Mouse (Mus musculus) neural tube, embryonic 13.5 days (tissue): ENCODE measurements at regions not wholly inside any gene's neighbourhood (a gene's known extent, or its start where the extent isn't known, plus 50 kb on each side); places are given as distances from the start of the nearest gene placed in this dataset.

Source experiments
- ATAC-seq: fragments of 200-750 bp; cut with Nextera tagmentation; 2 replicates; pipeline ENCODE4 v1.8.0; 2017; ENCODE audit warnings: low read depth, mild to moderate bottlenecking, moderate TSS enrichment, moderate library complexity
- H3K27ac ChIP-seq: fragments of 300-500 bp; sonication (generic); replicated peaks from 2 replicates; pipeline ENCODE4 v1.5.1; 2015; ENCODE audit warnings: moderate library complexity, mild to moderate bottlenecking, inconsistent platforms
- H3K27me3 ChIP-seq: fragments of 300-500 bp; sonication (generic); 2 replicates; pipeline ENCODE4 v1.6.1; 2015; ENCODE audit warnings: mild to moderate bottlenecking, inconsistent platforms
- H3K36me3 ChIP-seq: fragments of 300-500 bp; sonication (generic); 2 replicates; pipeline ENCODE4 v1.6.1; 2015; ENCODE audit warnings: mild to moderate bottlenecking, inconsistent platforms
- H3K4me1 ChIP-seq: fragments of 300-500 bp; sonication (generic); replicated peaks from 2 replicates; pipeline ENCODE4 v1.6.1; 2015; ENCODE audit warnings: inconsistent platforms
- H3K4me2 ChIP-seq: fragments of 300-500 bp; sonication (generic); 2 replicates; pipeline ENCODE4 v1.6.1; 2015; ENCODE audit warnings: inconsistent platforms, mild to moderate bottlenecking, moderate library complexity
- H3K4me3 ChIP-seq: fragments of 300-500 bp; sonication (generic); 2 replicates; pipeline ENCODE4 v1.5.1; 2015; ENCODE audit warnings: mild to moderate bottlenecking, inconsistent platforms
- H3K9ac ChIP-seq: fragments of 300-500 bp; sonication (generic); 2 replicates; pipeline ENCODE4 v1.6.1; 2015; ENCODE audit warnings: moderate library complexity, mild to moderate bottlenecking, inconsistent platforms
- H3K9me3 ChIP-seq: fragments of 300-500 bp; sonication (generic); 2 replicates; pipeline ENCODE4 v1.6.1; 2016; ENCODE audit warnings: inconsistent platforms
- WGBS: fragments of 180-500 bp; shearing (Covaris S2); methylation state at CpG from one replicate; pipeline ENCODE4 v1.1.7; 2015; 5-methylcytosine and 5-hydroxymethylcytosine counted together

DNA sequence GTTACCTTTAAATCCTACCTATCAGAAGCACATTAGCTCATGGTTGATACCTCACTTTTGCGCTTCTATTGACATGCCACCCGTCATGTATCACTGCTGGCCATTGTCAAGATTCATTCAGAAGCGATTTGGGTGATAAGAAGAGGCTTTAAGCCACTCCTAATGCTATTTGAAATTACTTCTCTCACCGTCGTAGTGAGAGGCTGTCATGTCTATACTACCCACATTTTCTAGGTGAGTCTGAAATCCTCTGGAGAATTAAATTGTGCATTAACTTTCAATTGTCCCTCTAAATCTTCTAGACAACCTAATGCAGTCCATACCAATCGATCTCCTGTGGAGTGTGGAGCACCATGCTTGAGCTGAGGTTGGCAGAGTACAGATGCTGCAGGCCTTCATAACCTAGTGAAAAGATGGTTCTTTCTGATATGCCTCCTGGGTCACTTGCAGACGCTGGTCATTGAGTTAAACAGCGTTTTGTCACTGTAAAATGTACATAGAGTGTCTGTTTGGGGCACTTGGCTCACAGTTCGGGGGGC, 312.5 kb downstream of the Hace1 start:
- H3K36me3 ChIP-seq = no peaks in the 10 kb centered on the region
- peak; percentile 71 for ATAC-seq
- WGBS = 70% methylated on average over 9 of the region's 9 CpGs
- peak overlapping the region; percentile 79 for H3K27ac ChIP-seq
- peak overlapping the region; percentile 31 for H3K4me2 ChIP-seq
- peaks cover 19% of the 10 kb centered on the region for H3K4me1 ChIP-seq
- H3K27me3 ChIP-seq = no peaks in the 10 kb centered on the region
- no peak overlapping the region for H3K9ac ChIP-seq
- H3K4me3 ChIP-seq = no peak overlapping the region
- no peaks in the 10 kb centered on the region for H3K9me3 ChIP-seq

DNA sequence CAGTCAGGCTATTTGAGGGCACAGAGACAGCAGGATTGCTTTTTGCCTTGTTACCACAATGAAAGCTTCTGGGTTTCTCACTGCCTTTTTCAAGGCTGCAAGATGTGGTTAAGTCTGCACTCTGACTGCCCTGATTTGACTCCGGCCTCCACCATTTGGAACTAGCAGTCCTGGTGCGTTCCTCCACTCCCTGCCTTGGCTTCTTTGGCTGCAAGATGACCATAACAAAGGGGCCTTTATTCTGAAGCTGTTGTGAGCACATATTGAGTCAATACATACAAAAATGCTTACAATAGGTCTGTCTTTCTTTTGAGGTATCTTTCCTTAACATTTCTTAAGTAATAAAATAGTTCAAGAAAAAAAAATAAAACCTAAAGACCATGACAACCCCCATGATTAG, 314.8 kb downstream of the Hace1 start:
- no peak overlapping the region for H3K9ac ChIP-seq
- no peak for ATAC-seq
- WGBS = 56% methylated on average over 2 of the region's 2 CpGs
- peaks cover 19% of the 10 kb centered on the region for H3K4me1 ChIP-seq
- H3K4me3 ChIP-seq = no peak overlapping the region
- H3K27me3 ChIP-seq = no peaks in the 10 kb centered on the region
- no peak overlapping the region for H3K27ac ChIP-seq
- H3K4me2 ChIP-seq = no peak overlapping the region
- no peaks in the 10 kb centered on the region for H3K9me3 ChIP-seq
- no peaks in the 10 kb centered on the region for H3K36me3 ChIP-seq

DNA sequence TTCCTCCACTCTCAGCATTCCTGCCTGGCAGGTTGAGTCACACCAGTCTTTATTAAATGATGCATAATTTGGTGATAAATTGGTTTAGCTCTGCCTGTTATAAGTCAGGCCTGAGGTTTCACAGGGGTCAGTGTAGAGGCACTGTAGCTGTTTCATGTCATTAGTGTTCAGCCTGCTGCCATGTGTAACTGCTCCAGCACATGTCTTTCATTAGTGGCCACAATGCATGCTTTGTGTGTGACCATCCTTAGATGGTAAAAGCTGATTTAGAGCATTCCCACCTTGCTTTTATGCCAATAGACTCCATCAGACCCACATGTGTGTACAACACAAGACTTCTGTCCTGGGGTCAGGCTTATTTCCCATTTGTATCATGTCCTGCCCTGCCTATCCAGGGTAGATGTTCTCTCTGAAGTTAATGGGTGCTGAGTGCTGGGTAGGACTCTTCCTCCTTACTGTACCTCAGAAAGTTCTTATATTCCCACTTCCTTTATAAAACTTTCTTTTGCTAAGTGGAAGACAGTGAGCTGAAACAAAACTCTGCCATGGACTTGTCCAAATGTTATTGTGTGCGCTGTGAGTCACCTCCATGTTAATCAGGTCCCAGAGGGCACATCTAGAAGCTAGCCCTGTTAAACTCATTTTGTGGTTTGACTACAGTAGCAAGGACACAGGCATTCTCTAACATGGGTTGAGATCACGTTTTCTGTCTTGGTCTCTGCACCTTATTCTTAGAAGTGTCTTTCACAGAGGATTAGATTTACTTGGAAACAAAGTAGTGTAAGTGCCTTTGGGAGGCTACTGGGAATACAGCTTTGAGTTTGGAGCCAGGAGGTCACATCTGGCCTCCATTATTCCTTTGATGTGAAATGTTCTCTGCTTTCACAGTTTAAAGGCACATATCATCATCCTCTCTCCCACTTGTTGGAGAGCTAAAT, 316.5 kb downstream of the Hace1 start:
- no peaks in the 10 kb centered on the region for H3K9me3 ChIP-seq
- H3K4me1 ChIP-seq = peaks cover 14% of the 10 kb centered on the region; the same call in 1 of the 2 replicates
- H3K27me3 ChIP-seq = no peaks in the 10 kb centered on the region
- WGBS = 77% methylated on average over 2 of the region's 2 CpGs
- no peak overlapping the region for H3K4me3 ChIP-seq
- H3K36me3 ChIP-seq = no peaks in the 10 kb centered on the region
- no peak for ATAC-seq
- no peak overlapping the region for H3K9ac ChIP-seq
- H3K4me2 ChIP-seq = no peak overlapping the region
- H3K27ac ChIP-seq = no peak overlapping the region

DNA sequence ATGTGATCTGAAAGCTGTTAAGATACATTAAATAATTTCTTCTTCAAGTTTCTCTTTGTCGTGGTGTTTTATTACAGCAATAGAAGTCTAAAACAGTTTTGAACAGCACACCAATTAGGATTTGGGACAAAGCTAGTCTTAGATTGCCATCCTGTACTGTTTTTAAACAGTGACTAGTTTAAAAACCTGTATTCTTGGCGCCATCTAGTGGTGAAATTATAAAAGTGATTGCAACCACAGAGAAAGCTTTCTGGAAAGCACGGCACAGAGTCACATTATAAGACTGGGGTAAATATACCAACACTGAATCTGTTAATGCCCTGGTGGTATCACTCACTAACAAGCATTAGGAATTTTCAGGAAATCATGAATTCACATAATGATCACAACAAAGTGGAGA, 339.3 kb downstream of the Hace1 start:
- H3K27ac ChIP-seq = no peak overlapping the region
- no peaks in the 10 kb centered on the region for H3K27me3 ChIP-seq
- H3K9me3 ChIP-seq = 0 out of 2 replicates have a peak, but pooled peaks cover 3% of the 10 kb centered on the region
- no peak overlapping the region for H3K4me3 ChIP-seq
- H3K4me2 ChIP-seq = no peak overlapping the region
- no peaks in the 10 kb centered on the region for H3K4me1 ChIP-seq
- WGBS = 24% methylated on average over 3 of the region's 3 CpGs
- no peak for ATAC-seq
- H3K9ac ChIP-seq = no peak overlapping the region
- no peaks in the 10 kb centered on the region for H3K36me3 ChIP-seq

DNA sequence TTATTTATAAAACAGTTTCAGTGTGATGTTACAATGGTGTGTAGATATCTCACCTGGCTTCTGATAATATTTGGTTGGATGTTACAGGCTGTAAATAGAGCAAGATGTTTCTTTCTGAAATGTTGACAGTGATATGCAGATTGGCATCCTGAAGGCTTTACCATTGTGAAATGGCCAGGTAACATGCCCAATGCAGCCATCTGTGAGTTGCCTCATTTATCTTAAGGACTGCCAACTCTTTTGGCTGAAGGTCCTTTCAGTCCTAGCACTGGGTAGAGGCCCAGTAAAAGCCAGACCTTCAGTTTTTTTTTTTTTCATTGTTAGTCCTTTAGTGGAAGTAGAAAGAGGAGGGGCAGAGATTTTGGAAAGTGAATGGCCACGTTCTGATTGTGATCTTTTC, 348.1 kb downstream of the Hace1 start:
- Histone ChIP-seq H3K4me3 (no peak overlapping the region), H3K27me3 (no peaks in the 10 kb centered on the region), H3K27ac (no peak overlapping the region), H3K4me1 (no peaks in the 10 kb centered on the region), H3K9me3 (no peaks in the 10 kb centered on the region), H3K9ac (no peak overlapping the region), H3K36me3 (no peaks in the 10 kb centered on the region), H3K4me2 (no peak overlapping the region)
- ATAC-seq = no peak
- WGBS = 50% methylated on average over 1 of the region's 1 CpGs

DNA sequence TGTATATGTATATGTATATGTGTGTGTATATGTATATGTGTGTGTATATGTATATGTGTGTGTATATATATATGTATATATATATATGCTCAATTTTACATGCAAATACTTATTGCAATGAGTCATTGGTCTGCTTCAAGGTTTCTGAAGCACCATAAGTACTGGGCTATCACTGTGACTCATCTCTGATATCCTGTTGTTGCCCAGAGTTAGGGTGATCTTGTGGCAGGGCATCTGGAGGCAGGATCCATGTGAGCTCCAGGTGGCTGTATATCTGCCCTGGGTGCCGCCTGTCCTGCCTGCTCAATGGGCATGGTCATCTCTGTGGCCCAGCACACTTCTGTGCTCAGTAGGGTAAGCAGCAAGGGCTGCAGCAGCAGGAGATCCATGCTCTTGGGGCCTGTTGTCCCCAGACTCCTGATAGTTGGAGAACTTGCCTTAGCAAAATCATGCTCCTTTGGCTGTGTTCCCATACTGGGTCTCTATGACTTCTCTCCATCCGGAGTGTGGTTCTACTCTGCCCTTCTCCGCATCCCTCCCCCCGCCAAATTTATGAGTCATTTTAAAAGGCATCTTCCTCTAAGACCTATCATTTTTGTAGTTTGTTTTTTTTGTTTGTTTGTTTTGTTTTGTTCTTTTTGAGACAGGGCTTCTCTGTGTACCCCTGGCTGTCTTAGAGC, 356.1 kb downstream of the Hace1 start:
- Histone ChIP-seq H3K36me3 (no peaks in the 10 kb centered on the region), H3K27ac (no peak overlapping the region), H3K27me3 (no peaks in the 10 kb centered on the region), H3K9me3 (no peaks in the 10 kb centered on the region), H3K4me2 (no peak overlapping the region), H3K4me3 (no peak overlapping the region), H3K4me1 (no peaks in the 10 kb centered on the region), H3K9ac (no peak overlapping the region)
- ATAC-seq = no peak
- WGBS = 95% methylated on average over 4 of the region's 4 CpGs

DNA sequence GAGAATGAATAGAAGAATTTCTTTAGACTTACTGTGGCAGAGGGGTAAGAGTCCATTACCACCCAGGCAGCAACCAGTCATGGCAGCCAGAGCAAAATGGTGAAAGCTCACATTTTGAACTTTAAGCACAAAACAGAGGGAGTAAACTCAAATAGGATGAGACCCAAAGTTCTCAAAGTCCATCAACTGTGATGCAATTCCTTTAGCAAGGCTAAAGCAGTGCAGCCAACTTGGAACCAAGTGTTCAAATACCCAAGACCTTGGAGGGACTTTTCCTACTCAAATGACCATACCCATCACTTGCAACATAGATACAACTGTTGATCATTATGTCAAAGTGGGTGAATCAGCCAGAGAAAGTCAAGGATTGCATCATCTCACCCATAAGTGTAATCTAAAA, 380.1 kb downstream of the Hace1 start:
- Histone ChIP-seq H3K4me1 (no peaks in the 10 kb centered on the region), H3K27ac (no peak overlapping the region), H3K4me2 (no peak overlapping the region), H3K27me3 (no peaks in the 10 kb centered on the region), H3K9me3 (no peaks in the 10 kb centered on the region), H3K4me3 (no peak overlapping the region), H3K9ac (no peak overlapping the region), H3K36me3 (no peaks in the 10 kb centered on the region)
- no peak for ATAC-seq

DNA sequence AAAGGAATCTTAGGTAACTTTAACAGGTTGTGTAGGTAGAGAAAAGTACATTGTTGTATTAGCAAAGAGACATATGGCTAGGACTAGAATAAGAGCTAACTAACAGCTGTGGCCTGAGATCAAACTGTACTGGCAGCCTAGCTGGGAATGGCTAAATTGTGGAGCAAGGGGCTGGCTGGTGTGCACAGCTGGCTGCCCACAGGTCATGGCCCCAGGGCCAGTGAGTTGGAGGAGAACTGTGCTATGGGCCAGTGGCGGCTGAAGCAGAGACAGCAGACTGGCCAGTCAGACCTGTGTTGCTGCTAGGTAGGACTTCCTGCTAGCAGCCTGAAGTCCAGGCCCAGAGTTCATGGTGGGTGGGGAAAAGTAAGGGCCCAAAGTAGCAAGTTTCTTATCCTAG, 394.6 kb downstream of the Hace1 start:
- no peaks in the 10 kb centered on the region for H3K27me3 ChIP-seq
- H3K9me3 ChIP-seq = no peaks in the 10 kb centered on the region
- no peak overlapping the region for H3K4me3 ChIP-seq
- no peak overlapping the region for H3K9ac ChIP-seq
- no peak for ATAC-seq
- 68% methylated on average over 1 of the region's 1 CpGs for WGBS
- no peaks in the 10 kb centered on the region for H3K4me1 ChIP-seq
- no peak overlapping the region for H3K27ac ChIP-seq
- H3K4me2 ChIP-seq = no peak overlapping the region
- H3K36me3 ChIP-seq = no peaks in the 10 kb centered on the region

DNA sequence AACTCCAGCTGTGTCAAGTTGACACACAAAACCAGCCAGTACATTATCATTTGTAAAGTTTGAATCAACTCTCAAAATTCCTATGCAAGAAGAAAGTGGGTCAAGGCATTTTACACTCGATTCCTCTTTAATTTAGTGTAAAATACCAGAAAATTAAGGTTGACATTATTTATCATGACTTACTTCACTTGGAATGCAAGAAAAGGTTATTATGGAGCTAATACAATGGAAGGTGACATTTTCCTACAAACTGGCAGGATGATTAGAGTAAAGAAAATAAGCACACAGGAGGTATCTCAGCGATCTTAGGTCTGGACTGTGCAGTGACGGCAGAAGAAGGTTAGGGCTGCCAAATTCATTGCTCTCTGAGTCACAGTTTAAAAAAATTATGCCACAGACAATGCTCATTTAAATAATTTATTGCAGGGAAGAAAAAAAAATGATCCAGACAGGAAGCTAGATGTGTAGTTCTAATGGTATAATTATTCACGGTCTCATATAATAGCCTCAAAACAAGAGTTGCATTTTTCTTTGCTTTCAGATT, 405.2 kb downstream of the Hace1 start:
- Histone ChIP-seq H3K4me1 (no peaks in the 10 kb centered on the region), H3K27ac (no peak overlapping the region), H3K4me3 (no peak overlapping the region), H3K27me3 (no peaks in the 10 kb centered on the region), H3K9me3 (no peaks in the 10 kb centered on the region), H3K36me3 (no peaks in the 10 kb centered on the region), H3K4me2 (no peak overlapping the region), H3K9ac (no peak overlapping the region)
- no peak for ATAC-seq
- WGBS = 58% methylated on average over 4 of the region's 4 CpGs

DNA sequence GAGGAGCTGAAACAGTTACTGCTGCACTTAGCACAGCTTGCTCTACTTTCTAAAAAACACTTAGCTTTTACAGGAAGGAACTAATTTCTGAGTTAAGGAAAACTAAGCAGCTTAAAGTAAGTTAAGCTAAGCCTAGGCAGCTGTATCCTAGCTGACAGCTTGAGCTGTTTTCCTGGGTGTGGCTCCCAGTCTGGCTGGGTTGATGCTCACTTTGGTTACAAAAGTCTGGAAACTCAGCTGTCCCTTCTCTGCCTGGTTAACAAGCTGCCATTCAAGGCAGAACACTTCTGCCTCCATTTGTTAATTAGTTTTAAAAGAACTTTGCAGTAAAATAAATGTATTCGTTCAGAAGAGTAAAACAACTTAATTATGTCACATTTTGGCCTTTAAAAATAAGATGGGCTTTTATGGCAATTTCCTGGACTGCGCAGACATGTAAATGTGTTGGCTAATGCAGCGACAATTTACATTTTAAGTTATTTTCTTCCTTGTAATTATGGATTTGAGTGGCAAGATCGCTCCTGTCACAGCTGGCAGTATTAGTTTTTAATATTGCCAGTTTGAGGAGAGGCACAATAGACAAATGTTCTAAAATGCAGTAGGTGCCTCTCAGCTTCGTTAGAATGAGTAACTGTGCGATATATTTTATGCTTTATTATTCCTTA, 406.2 kb downstream of the Hace1 start:
- no peaks in the 10 kb centered on the region for H3K4me1 ChIP-seq
- H3K9me3 ChIP-seq = no peaks in the 10 kb centered on the region
- no peak overlapping the region for H3K9ac ChIP-seq
- no peak overlapping the region for H3K4me2 ChIP-seq
- H3K27me3 ChIP-seq = no peaks in the 10 kb centered on the region
- 79% methylated on average over 6 of the region's 6 CpGs for WGBS
- no peak for ATAC-seq
- H3K27ac ChIP-seq = no peak overlapping the region
- no peaks in the 10 kb centered on the region for H3K36me3 ChIP-seq
- no peak overlapping the region for H3K4me3 ChIP-seq

DNA sequence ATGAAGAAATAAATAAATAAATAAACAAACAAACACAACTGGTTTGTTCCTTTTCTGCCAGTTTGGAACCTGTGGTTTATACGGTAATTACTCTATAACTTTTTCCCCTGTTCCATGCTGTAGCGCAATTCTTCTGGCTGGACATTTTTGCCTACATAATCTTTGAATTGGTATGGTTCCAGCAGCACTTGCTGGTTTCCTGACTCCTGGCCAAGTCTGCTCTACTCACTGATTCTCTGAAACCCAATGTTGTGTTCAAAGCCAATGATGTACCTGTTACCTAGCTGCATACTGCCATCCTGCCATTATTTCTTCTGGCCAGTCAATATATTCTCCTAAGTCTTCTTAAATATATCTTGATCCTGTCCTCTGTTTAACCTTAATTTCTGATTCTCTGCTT, 408.7 kb downstream of the Hace1 start:
- no peak for ATAC-seq

DNA sequence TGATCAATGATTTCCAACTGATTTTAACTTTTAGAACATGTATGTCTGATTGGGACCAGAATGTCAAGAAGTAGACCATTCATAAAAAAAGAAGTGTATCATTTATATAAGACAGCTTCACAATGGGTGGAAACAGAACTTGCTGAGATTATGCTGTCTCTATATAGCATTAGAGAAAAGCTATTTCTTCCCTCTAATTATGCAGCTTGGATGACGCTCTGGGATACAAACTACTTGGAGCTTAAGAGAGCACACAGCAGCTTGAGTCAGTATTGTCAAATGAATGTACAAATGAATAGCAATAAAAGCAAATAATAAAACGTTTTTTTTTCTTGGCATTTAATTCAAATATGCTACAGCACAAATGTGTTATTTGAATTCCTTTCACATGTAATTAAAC, 428.7 kb downstream of the Hace1 start:
- Histone ChIP-seq H3K4me2 (no peak overlapping the region), H3K4me1 (no peaks in the 10 kb centered on the region), H3K9me3 (no peaks in the 10 kb centered on the region), H3K27me3 (no peaks in the 10 kb centered on the region), H3K36me3 (no peaks in the 10 kb centered on the region), H3K27ac (no peak overlapping the region), H3K4me3 (no peak overlapping the region), H3K9ac (no peak overlapping the region)
- 53% methylated on average over 2 of the region's 2 CpGs for WGBS
- ATAC-seq = no peak

More for the DNA sequence above, 408.7 kb downstream of the Hace1 start:
- Histone ChIP-seq H3K4me2 (no peak overlapping the region), H3K36me3 (no peaks in the 10 kb centered on the region), H3K4me1 (no peaks in the 10 kb centered on the region), H3K27me3 (no peaks in the 10 kb centered on the region), H3K9ac (no peak overlapping the region), H3K4me3 (no peak overlapping the region), H3K27ac (no peak overlapping the region), H3K9me3 (no peaks in the 10 kb centered on the region)
- WGBS = 93% methylated on average over 2 of the region's 2 CpGs
